Mouse (Mus musculus): ENCODE data around the gene Sugct.

GRCm38 (mm10) chr13:17584804-17585203, 110.5 kb downstream of the Sugct start:
- TF ChIP-seq USF1 (IDR thresholded peaks at IDR 0.05; ENCODE audit: low read depth) = no peak
- no peak for TF ChIP-seq MYOG (IDR thresholded peaks at IDR 0.05; ENCODE audit: control insufficient read depth in 1 of 3, insufficient read depth in 1 of 3, insufficient read length in 2 of 3, low read depth in 2 of 3)
- no peak for TF ChIP-seq POLR2AphosphoS2 (IDR thresholded peaks at IDR 0.05; ENCODE audit: insufficient read length, low read depth)
